Mouse (Mus musculus) C2C12 (cell line): ENCODE data around the gene Csmd2. TPM values are rescaled to one million over a fixed set of nuclear protein-coding genes. Genes with fewer than 3 reads are reported as not detected.

Source experiments
- H3K27me3 ChIP-seq: one replicate; pipeline ENCODE4 v1.6.1; 2011; ENCODE audit not compliant: control insufficient read depth, insufficient read depth, insufficient read length
- H3K36me3 ChIP-seq: one replicate; pipeline ENCODE4 v1.6.1; 2011; ENCODE audit not compliant: control insufficient read depth, insufficient read depth
- H3K4me3 ChIP-seq: one replicate; pipeline ENCODE4 v1.5.1; 2011; ENCODE audit warnings: mild to moderate bottlenecking, control low read depth; ENCODE audit not compliant: poor library complexity, insufficient read depth, severe bottlenecking
- H3K79me2 ChIP-seq: one replicate; pipeline ENCODE4 v1.6.1; 2011; ENCODE audit not compliant: control insufficient read depth, insufficient read depth
- H3K79me3 ChIP-seq: one replicate; pipeline ENCODE4 v1.6.1; 2011; ENCODE audit warnings: low read depth, control low read depth
- H3ac ChIP-seq: one replicate; pipeline ENCODE3; 2011; ENCODE audit warnings: low read depth; ENCODE audit not compliant: control insufficient read depth, insufficient read length
- CEBPB ChIP-seq: IDR thresholded peaks from one replicate; pipeline ENCODE4 v1.6.1; 2011; ENCODE audit warnings: low read depth, mild to moderate bottlenecking, control low read depth, moderate library complexity
- CTCF ChIP-seq: IDR thresholded peaks from one replicate; pipeline ENCODE4 v1.5.1; 2011; ENCODE audit not compliant: control insufficient read depth, insufficient read depth, insufficient read length
- FOSL1 ChIP-seq: IDR thresholded peaks from one replicate; pipeline ENCODE4 v1.8.0; 2011; ENCODE audit warnings: mild to moderate bottlenecking, low read length; ENCODE audit not compliant: poor library complexity, insufficient read depth, severe bottlenecking
- MAX ChIP-seq: IDR thresholded peaks from one replicate; pipeline ENCODE4 v1.6.1; 2011; ENCODE audit warnings: mild to moderate bottlenecking, control low read depth
- MYOD1 ChIP-seq: IDR thresholded peaks from one replicate; pipeline ENCODE4 v1.6.1; 2011; ENCODE audit warnings: low read depth; ENCODE audit not compliant: control insufficient read depth, insufficient read length
- MYOG ChIP-seq: IDR thresholded peaks from one replicate; pipeline ENCODE4 v1.6.1; 2011; ENCODE audit not compliant: control insufficient read depth, insufficient read length; ENCODE audit errors: extremely low read depth
- USF1 ChIP-seq: IDR thresholded peaks from one replicate; pipeline ENCODE4 v1.6.1; 2011; ENCODE audit warnings: low read depth, mild to moderate bottlenecking, control low read depth, moderate library complexity
- polyA plus RNA-seq: library from polyadenylated mRNA; unstranded; fragments of >200 nt; fragmentation: generic; extraction: Trizol; gene quantifications from one replicate; pipeline ENCODE4 v1.2.1, GENCODE M21; 2012; ENCODE audit warnings: missing spikeins

The Csmd2 gene
- polyA plus RNA-seq, 1 experiment: not detected

DNA sequence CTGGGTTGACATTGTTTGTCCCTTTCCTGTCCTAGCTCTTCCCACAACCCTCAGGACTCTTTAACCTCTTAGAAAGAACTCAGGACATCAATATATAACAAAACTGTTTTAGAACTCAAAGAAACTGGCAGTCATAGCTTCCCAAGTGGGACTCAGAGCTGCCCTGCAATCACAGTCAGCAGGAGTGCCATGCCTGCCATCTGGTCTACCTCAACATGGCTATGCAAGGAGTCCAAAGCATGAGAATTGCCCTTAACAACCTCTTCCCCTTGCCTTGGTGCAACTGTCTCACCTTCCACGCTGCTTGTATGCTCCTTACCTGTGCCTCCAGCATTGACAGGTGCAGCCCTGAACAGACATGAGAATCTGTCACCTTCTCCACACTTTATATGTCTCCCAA lies 415.0 kb downstream of the Csmd2 start:
- TF ChIP-seq FOSL1: no peak
- no peak for TF ChIP-seq MAX
- no peak for TF ChIP-seq USF1
- TF ChIP-seq CTCF: no peak
- TF ChIP-seq MYOG: no peak
- no peak for TF ChIP-seq MYOD1
- no peak for TF ChIP-seq CEBPB
- Histone ChIP-seq H3K36me3 (no peaks in the 10 kb centered on the region), H3K79me2 (no peaks in the 10 kb centered on the region), H3ac (no peak overlapping the region), H3K4me3 (no peak overlapping the region), H3K27me3 (no peaks in the 10 kb centered on the region), H3K79me3 (no peaks in the 10 kb centered on the region)

DNA sequence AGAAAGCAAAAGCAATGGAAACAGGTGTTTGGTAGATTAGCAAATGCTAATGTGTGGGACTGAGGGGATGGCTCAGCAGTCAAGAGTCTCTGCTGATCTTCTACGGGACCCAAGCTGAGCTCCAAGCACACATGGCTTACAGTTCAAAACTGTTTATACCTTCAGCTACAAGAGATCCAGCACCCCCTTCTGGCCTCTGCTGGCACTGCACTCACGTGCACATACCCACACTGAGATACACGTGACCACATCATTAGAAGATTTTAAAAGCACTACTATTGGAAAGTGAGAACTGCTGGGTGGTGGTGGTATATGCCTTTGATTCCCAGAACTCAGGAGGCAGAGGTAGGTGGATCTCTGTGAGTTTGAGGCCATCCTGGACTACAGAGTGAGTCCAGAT lies 417.9 kb downstream of the Csmd2 start:
- H3K36me3 ChIP-seq: no peaks in the 10 kb centered on the region
- H3K27me3 ChIP-seq: no peaks in the 10 kb centered on the region
- H3ac ChIP-seq: no peak overlapping the region
- H3K79me3 ChIP-seq: no peaks in the 10 kb centered on the region
- TF ChIP-seq CTCF (no peak), MYOD1 (no peak), FOSL1 (no peak), MAX (no peak), USF1 (no peak), MYOG (no peak), CEBPB (no peak)
- no peak overlapping the region for H3K4me3 ChIP-seq
- H3K79me2 ChIP-seq: no peaks in the 10 kb centered on the region

DNA sequence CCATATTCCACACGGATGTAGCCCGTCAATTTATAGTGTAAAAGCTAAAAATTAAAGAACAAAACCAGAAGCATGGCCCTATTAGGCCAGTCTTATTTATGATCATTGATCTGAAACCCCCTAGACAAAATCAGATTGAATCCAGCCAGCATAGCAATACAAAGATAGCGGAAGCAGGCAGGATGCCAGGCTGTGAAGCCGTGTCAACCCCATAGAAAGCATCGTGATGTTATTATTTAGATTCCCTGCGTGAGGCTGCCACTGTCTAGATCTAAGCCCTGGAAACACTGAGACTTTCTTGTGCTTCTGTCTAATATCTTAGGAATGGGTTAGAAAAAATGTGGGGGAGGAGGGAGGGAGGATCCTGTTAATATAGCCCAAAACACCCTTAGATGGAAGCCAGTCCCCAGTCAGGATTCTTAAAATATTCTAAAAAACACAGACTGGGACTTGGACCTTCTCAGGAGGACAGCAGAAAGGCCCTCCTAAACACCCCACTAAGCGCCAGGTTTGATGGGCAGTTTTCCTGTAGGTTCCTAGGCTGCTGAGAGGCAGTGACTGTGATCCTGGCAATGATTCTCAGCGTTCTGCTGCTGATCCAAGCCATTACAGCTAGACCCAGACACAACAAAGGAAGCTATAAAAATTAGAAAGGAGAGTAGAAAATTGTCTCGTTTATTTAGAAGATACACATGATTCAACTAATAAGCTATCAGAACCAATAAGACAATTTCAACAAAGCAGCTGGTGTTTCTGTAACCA lies 419.6 kb downstream of the Csmd2 start:
- Histone ChIP-seq H3K36me3 (no peaks in the 10 kb centered on the region), H3ac (no peak overlapping the region), H3K27me3 (no peaks in the 10 kb centered on the region), H3K4me3 (no peak overlapping the region), H3K79me3 (no peaks in the 10 kb centered on the region), H3K79me2 (no peaks in the 10 kb centered on the region)
- TF ChIP-seq MYOG (no peak), MYOD1 (no peak), CEBPB (no peak), USF1 (no peak), MAX (no peak), CTCF (no peak), FOSL1 (no peak)

DNA sequence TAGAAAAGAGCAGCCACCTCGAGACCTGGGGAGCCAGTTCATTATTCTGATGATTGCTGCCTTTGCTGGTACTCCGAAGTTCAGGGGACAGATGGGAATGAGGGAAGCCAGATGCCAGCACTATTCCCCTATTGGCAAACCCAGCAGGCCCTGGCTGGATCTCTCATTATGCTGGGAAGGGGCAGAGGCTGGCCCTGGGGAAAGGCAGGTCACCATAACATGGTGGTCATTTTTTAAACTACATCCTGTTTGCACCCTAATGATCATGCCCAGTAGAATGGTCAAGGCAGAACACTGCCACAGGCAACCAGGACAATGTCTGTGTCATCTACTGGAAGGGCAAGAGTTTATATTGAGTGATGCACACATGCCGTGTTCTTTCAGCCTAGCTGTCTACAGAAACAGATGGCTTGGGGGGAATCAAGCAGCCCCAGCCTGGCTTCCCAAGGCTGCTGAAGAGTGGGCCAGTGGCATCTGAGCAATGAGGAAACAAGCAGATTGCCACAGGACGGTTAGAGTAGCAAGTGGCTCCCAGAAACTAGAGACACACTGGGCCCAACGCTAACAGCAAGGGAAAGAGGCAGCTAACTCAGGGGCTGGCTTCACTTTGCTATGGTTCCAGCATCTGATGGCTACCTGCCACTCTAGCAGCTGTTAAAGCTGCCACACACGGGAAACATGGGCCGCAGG lies 424.4 kb downstream of the Csmd2 start:
- TF ChIP-seq MYOG: no peak
- Histone ChIP-seq H3K36me3 (no peaks in the 10 kb centered on the region), H3K79me2 (no peaks in the 10 kb centered on the region), H3K79me3 (no peaks in the 10 kb centered on the region), H3ac (no peak overlapping the region), H3K27me3 (no peaks in the 10 kb centered on the region), H3K4me3 (no peak overlapping the region)

- H3K79me2 ChIP-seq: no peaks in the 10 kb centered on the region
- H3K4me3 ChIP-seq: no peak overlapping the region
- H3ac ChIP-seq: no peak overlapping the region
- no peaks in the 10 kb centered on the region for H3K27me3 ChIP-seq
- no peaks in the 10 kb centered on the region for H3K36me3 ChIP-seq
- TF ChIP-seq MYOD1 (no peak), MYOG (no peak)
- no peaks in the 10 kb centered on the region for H3K79me3 ChIP-seq
Observed at GRCm38 (mm10) chr4:128414741-128415140, 427.1 kb downstream of the Csmd2 start.

- Histone ChIP-seq H3K79me2 (no peaks in the 10 kb centered on the region), H3K27me3 (peaks cover 3% of the 10 kb centered on the region), H3ac (no peak overlapping the region), H3K4me3 (no peak overlapping the region), H3K79me3 (no peaks in the 10 kb centered on the region), H3K36me3 (no peaks in the 10 kb centered on the region)
- TF ChIP-seq MAX (no peak), CTCF (no peak), FOSL1 (no peak), MYOD1 (no peak), USF1 (no peak), CEBPB (no peak), MYOG (no peak)
Observed at GRCm38 (mm10) chr4:128419988-128420617, 432.4 kb downstream of the Csmd2 start.
